Mouse (Mus musculus) left cerebral cortex, adult 11 months (tissue): ENCODE results near the gene Tmem121b.

ENCODE experiments used
- DNase-seq: peaks from one replicate; pipeline ENCODE4 v3.0.0; 2022; ENCODE audit warnings: low spot score

The Tmem121b gene

DNA sequence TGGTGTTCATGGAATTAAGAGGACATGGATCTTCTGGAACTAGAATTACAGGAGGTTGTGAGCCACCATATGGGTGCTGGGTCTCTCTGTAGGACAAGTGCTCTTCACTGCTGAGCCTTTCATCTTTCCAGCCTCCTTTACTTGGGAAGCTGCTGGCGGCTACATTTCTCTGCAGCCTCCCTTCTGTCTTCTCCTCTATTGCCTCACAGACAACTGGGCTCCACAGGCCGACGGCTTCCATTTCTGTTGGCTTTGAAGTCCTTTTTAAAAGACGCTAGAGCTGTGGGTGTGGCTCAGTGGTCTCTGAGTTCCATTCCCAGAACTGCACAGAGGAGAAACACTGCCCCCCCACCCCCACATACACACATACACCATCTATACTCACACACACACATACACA, 28.2 kb downstream of the Tmem121b start:
- DNase-seq, result no peak

DNA sequence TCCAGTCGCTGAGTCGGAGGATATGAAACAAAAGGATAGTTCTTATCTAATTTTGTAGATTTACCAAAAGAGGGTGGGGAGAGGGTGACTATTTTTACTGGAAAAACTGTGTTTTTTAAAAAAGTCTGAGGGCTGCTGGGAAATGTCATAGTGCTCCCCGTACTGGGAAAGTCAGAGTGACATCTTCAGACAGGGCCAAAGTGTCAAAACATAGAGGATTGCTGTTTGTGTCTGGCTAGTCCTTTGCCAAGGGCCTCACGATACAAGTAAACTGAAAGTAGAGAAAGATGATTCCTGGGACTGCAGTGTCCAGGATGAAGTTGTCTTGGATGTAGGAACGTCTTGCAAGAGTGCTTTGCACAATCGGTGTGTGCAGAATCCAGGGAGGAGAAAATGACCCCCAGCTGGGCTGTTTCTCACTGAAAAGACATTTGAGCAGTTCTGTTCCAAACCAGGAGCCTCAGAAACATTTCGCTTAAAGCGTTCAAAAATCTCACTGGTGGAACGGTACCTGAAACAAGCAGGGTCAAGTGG, 29.1 kb downstream of the Tmem121b start:
- no peak for DNase-seq

DNA sequence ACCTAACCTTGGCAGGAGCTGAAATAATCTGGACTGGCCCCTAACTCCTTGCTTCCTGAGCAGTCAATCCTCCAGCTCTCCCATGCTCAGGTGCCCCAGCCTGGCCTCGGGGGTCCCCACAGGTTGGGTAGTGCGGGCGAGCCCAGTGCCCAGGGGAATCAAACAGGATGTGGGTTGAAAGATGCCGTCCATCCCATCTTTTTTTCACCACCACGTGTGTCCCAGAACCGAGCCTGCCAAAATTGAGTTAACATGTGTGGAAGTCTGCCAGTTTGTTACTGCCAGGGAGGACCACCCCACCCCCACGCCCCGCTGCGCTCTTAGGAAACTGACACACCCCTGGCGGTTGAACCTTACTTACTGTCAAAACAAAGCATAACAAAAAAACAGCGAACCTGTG, 29.7 kb downstream of the Tmem121b start:
- no peak for DNase-seq

- DNase-seq, result no peak
These were observed 30.3 kb downstream of the Tmem121b start, which contains the start of gene Il17ra for GRCm38 (mm10) chr6:120463086-120463871. Il17ra (plus strand) TSS chr6:120463247.

- DNase-seq, result no peak
These were observed 31.4 kb downstream of the Tmem121b start for GRCm38 (mm10) chr6:120462251-120462650.

- no peak for DNase-seq
These were observed 32.4 kb downstream of the Tmem121b start for GRCm38 (mm10) chr6:120461217-120461616.

DNA sequence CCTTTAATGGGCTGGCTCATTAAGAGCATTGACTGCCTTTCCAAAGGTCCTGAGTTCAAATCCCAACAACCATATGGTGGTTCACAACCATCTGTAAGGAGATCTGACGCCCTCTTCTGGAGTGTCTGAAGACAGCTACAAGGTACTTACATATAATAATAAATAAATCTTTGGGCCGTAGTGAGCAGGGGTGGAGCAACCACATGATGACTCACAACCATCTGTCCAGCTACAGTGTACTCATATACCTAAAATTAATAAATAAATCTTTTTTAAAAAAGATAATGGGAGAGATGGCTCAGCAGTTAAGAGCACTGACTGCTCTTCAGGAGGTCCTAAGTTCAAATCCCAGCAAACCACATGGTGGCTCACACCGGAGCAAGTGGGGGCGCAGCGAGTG, 35.9 kb downstream of the Tmem121b start:
- no peak for DNase-seq

- DNase-seq, result no peak
These were observed 36.5 kb downstream of the Tmem121b start for GRCm38 (mm10) chr6:120457074-120457473.

DNA sequence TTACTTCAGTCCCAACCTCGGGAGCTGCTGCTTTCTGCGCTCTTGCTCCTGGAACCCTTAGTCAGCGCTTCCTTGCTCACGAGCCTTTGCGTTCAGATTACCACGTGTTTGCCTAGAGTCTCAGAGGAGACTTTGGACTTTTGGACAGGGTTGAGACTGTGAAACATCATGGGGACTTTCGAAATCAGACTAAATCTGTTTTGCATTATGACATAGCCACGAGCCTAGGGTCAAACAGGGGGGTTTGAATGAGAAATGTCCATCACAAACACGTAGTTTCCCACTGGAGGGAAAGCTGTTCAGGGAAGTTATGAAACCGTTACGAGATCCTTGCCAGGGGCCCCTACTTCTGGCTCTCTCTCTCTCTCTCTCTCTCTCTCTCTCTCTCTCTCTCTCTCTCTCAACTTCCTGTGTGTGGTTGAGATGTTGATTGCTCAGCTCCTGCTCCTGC, 39.0 kb downstream of the Tmem121b start:
- DNase-seq, result no peak

DNA sequence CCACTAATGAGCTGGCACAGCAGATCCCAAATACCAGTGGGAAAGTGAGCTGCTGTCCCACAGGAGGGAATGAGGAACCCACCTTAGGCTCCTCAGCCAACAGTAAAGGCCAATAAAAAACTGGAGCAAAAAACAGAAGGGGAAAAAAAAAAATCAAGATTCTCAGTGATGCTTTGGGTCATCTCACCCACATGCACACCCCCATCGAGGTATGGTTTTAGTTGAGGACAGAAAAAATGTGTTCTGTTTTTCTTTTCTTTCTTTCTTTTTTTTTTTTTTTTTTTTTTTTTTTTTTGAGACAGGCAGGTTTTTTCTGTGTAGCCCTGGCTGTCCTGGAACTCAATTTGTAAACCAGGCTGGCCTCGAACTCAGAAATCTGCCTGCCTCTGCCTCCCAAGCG, 40.1 kb downstream of the Tmem121b start:
- DNase-seq, result no peak

GRCm38 (mm10) chr6:120453103-120453445, 40.5 kb downstream of the Tmem121b start:
- DNase-seq, result no peak

DNA sequence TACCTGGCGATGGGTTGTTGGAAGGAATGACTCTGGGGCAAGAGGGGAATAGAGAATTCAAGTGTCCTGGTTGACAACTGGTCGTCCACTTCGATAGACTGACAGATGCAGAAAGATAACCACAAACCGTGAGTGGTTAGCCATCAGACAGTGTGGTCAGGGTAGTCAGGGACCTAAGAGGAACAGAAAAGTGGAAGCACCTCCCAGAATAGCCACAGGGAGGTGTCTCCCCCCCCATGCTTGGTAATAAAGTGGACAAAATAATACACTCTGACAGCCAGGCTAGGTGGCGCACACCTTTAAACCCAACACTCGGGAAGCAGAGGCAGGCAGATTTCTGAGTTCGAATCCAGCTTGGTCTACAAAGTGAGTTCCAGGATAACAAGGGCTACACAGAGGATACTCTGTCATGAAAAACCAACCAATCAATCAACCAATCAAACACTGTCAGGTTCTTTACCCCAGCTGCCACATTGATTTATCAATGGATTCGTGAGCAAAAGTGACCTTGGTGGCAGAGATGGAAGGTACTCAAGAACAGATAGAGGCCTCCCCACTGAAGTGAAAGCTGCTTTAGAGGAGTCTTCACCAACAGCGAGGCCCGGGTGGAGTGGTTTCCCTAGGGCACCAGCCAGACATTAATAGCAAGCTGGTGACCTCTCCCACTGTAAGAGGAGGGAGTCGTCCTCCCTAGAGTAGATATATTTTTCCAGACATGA, 41.1 kb downstream of the Tmem121b start:
- DNase-seq, result no peak

- no peak for DNase-seq
These were observed 43.4 kb downstream of the Tmem121b start for GRCm38 (mm10) chr6:120450208-120450607.

DNA sequence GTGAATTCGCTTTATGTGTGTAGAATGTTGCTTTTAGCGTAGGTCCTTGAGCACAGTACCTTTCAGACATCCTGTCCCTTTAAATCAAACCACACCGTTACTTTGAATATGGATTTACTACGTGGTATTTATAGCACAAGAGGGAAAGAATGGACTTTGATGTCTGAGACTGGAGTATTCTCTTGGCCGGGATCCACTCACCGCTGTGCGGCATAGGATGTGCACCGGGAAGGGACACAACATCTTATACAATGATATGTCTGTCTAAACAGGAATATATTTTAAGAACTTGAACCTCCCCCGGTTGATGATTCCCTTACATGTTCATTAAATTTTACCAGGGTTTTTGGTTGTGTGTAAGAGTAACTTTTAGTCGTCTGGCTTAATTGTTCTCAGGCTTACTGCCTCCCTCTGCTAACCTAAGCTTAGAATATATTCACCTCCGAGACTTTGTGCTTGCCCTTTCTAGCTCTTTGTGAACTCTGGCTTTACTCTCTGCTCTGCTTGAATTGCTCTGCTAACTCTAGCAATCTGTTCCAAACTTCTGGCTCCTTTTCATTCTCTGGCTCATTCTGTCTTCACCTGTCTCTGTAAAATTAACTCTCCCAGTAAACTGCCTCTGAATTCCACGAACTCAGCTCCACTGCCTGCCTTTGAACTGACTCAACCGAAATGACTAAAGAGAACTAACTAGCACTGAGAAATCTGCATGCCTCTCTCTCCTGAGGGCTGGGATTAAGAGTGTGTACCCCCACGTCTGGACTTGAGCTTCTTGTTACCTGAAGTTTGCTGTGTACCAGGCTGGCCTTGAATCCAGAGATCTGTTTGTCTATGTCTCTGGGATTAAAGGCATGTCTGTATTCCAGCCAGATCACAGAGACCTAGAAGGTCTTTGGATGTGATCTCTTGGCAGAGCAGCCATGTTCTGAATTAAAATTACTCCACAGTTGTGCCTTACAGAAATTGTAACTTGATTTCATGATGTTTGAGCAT, 49.9 kb downstream of the Tmem121b start:
- no peak for DNase-seq

- no peak for DNase-seq
These were observed 51.3 kb downstream of the Tmem121b start for GRCm38 (mm10) chr6:120442171-120442749.
